Mouse (Mus musculus): Measurements from ENCODE around the gene Olfr1392. TPM values are rescaled to one million over a fixed set of nuclear protein-coding genes. Genes with fewer than 3 reads are reported as not detected.

The Olfr1392 gene
- total RNA-seq, 2 experiments from 2014 or later: not detected

GRCm38 (mm10) chr11:49250422-49251379 lies 34.4 kb upstream of the Olfr1392 start:
- peak; percentile 83 for ATAC-seq (replicated peaks; ENCODE audit: low FRiP score, poor library complexity, severe bottlenecking)

DNA sequence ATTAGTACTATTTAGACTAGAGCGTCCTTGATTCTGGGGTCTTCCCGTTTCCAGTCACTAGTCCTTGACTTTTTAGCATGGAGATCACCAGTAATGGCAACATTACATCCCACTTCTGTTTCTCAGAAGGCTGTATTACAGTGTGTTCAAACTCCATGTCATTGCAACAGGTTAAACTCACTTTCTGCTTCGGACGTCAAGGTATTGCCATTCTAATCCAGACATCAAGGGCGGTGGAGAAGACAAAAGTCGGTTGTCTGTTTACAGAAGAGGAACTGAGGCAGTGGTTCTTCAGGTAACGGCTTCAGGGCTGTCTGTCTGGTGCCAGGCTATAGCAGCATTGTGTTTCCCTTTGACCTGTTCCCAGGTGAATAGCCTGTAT lies 33.7 kb upstream of the Olfr1392 start:
- ATAC-seq (replicated peaks; ENCODE audit: low FRiP score, poor library complexity, severe bottlenecking): 0 out of 2 replicates have a peak, but pooled peaks have one; percentile 1

GRCm38 (mm10) chr11:49252048-49252447 lies 33.0 kb upstream of the Olfr1392 start:
- ATAC-seq (replicated peaks; ENCODE audit: low FRiP score, poor library complexity, severe bottlenecking): peak; percentile 41

GRCm38 (mm10) chr11:49253035-49253434 lies 32.0 kb upstream of the Olfr1392 start:
- ATAC-seq (replicated peaks; ENCODE audit: low FRiP score, poor library complexity, severe bottlenecking): no peak

DNA sequence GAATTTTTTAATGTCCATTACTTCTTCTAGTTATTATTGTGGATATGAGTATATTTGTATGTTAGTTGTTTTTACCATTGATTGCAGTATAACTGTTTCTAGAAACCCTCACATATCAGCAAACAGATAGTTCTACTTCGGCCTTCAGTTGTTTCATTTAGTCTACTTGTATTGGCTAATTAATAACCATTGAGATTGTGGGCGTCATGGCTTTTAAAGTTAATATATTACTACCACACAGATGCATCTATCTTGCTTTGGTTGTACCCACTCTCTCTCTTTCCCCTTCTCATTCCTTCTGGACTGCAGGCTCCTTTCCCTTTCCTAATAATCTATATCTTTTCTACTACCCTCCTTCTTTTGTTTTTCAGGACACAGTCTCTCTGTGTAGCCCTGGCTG lies 25.8 kb upstream of the Olfr1392 start:
- no peak for ATAC-seq (replicated peaks; ENCODE audit: low FRiP score, poor library complexity, severe bottlenecking)

GRCm38 (mm10) chr11:49259829-49260228 lies 25.3 kb upstream of the Olfr1392 start:
- ATAC-seq (replicated peaks; ENCODE audit: low FRiP score, poor library complexity, severe bottlenecking): no peak

- ATAC-seq (replicated peaks; ENCODE audit: low FRiP score, poor library complexity, severe bottlenecking): peak; percentile 55; the same call in 1 of the 2 replicates
Measured at GRCm38 (mm10) chr11:49260598-49261312, 24.3 kb upstream of the Olfr1392 start.

DNA sequence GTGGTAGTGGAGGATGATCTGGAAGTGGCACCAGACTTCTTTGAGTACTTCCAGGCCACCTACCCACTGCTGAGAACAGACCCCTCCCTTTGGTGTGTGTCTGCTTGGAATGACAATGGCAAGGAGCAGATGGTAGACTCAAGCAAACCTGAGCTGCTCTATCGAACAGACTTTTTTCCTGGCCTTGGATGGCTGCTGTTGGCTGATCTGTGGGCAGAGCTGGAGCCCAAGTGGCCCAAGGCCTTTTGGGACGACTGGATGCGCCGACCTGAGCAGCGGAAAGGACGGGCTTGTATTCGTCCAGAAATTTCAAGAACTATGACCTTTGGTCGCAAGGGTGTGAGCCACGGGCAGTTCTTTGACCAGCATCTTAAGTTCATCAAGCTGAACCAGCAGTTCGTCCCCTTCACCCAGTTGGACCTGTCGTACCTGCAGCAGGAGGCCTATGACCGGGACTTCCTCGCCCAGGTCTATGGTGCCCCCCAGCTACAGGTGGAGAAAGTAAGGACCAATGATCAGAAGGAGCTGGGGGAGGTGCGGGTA lies 23.7 kb upstream of the Olfr1392 start:
- no peak for ATAC-seq (replicated peaks; ENCODE audit: low FRiP score, poor library complexity, severe bottlenecking)

- ATAC-seq (replicated peaks; ENCODE audit: low FRiP score, poor library complexity, severe bottlenecking): no peak
Measured at GRCm38 (mm10) chr11:49262286-49262685, 22.8 kb upstream of the Olfr1392 start.

DNA sequence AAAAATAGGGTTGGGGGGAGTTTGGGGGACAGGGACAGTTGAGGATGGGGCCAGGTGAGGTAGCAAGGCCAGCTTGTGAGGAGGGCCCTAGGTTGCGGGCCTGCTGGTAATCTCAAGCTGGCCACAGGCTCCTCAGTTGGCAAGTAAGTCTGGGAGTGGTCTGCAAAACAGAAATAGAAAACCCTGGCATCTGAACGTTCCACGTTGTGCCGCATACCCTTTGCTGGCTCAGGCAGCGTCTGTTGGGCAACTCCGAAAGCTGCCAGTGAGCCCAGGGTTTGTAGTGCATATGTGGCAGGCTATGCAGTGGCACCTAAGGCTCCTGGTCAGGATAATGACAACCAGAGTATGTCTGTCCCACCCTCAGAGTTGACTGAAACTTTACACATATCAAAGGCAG lies 21.9 kb upstream of the Olfr1392 start:
- no peak for ATAC-seq (replicated peaks; ENCODE audit: low FRiP score, poor library complexity, severe bottlenecking)

DNA sequence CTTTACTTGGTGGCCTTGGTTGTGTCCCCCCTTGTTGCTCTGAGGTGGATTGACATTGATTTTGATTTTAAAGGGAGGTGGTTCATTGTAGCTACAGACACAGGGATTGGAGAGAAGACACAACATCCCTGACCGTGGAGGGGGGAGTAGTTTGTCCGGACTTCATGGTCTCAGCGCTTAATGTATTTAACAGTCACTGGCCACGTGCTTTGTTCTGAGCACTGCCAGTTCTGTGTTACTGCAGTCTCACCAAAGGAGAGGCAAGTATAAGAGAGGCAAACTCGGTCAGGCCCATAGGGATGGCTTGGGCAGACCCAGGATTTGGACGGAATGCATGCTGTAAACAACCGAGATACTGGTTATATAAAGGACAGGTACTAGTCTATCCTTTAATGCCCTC lies 21.0 kb upstream of the Olfr1392 start:
- no peak for ATAC-seq (replicated peaks; ENCODE audit: low FRiP score, poor library complexity, severe bottlenecking)

- ATAC-seq (replicated peaks; ENCODE audit: low FRiP score, poor library complexity, severe bottlenecking): no peak
Measured at GRCm38 (mm10) chr11:49264622-49265021, 20.5 kb upstream of the Olfr1392 start.

DNA sequence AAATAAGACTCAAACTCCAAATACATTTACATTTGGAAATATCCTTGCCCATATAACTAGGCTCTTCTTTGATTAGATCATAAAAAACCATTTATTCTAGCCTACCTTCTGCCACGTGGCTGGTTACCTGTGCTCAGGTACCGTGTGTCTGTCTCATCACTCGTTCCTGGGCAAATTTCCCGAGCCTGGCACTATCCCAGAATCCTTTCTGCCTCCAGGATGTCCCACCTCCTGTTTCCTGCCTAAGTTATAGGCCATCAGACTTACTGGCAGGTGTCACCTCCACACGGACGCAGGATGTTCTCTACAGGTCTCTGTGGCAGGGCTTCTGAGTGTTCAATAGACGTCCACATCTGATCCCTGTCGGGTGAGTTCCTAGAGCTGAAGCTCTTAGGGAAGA lies 20.0 kb upstream of the Olfr1392 start:
- ATAC-seq (replicated peaks; ENCODE audit: low FRiP score, poor library complexity, severe bottlenecking): no peak

GRCm38 (mm10) chr11:49266671-49267070 lies 18.4 kb upstream of the Olfr1392 start:
- no peak for ATAC-seq (replicated peaks; ENCODE audit: low FRiP score, poor library complexity, severe bottlenecking)

GRCm38 (mm10) chr11:49267316-49267715 lies 17.8 kb upstream of the Olfr1392 start:
- ATAC-seq (replicated peaks; ENCODE audit: low FRiP score, poor library complexity, severe bottlenecking): no peak

- no peak for ATAC-seq (replicated peaks; ENCODE audit: low FRiP score, poor library complexity, severe bottlenecking)
Measured at GRCm38 (mm10) chr11:49267970-49268579, 17.0 kb upstream of the Olfr1392 start.

GRCm38 (mm10) chr11:49269761-49270160 lies 15.3 kb upstream of the Olfr1392 start:
- no peak for ATAC-seq (replicated peaks; ENCODE audit: low FRiP score, poor library complexity, severe bottlenecking)

- no peak for ATAC-seq (replicated peaks; ENCODE audit: low FRiP score, poor library complexity, severe bottlenecking)
Measured at GRCm38 (mm10) chr11:49270368-49270767, 14.7 kb upstream of the Olfr1392 start.

GRCm38 (mm10) chr11:49271334-49271733 lies 13.7 kb upstream of the Olfr1392 start:
- 0 out of 2 replicates have a peak, but pooled peaks have one; percentile 54 for ATAC-seq (replicated peaks; ENCODE audit: low FRiP score, poor library complexity, severe bottlenecking)

DNA sequence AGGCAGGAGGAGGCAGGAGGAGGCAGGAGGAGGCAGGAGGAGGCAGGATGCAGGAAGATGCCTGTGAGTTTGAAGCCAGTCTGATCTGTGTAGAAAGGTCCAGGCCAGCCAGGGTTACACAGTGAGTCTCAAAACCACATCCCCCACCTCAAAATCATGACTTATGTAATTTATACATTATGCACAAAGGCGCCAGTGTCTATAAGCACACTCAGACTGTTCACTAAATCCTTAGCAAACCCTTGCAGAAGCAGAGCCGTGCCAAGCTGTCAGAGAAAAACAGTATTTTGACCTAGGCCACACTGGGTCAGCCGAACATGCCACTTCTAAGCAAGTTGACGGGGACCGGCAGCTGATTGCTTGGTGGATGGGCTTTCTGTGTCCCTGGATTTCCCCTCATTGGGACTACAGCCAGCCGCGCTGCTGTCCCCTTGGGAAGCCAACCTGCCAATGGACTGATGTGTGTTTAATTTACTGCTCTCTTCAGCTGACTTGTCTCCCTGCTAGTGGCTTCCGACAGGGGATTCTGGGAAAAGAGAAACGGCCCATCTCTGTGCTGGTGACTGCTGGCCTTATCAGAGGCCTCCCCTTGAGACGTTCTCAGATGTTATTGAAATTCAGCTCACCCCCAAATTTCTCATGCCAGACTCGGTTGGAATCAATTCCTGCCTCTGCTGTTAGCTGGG lies 11.1 kb upstream of the Olfr1392 start:
- ATAC-seq (replicated peaks; ENCODE audit: low FRiP score, poor library complexity, severe bottlenecking): no peak
